Mouse (Mus musculus): Measurements from ENCODE around the gene Cypt12.

Gene Cypt12

GRCm38 (mm10) chr3:17948299-17948698 is at the start of gene Cypt12:
TSS of gene Cypt12 (plus strand) at chr3:17948410.
- DNase-seq (ENCODE audit: low read depth, low spot score), result no peak

GRCm38 (mm10) chr3:17913796-17914195 is 34.4 kb upstream of the Cypt12 start:
- DNase-seq (ENCODE audit: low read depth, low spot score), result no peak

- DNase-seq (ENCODE audit: low read depth, low spot score), result no peak
Measured at GRCm38 (mm10) chr3:17940206-17940605, 8.0 kb upstream of the Cypt12 start.
